Mouse (Mus musculus) midbrain, embryonic 11.5 days (tissue): ENCODE measurements around the gene Olfr324. TPM values are rescaled to one million over a fixed set of nuclear protein-coding genes. Genes with fewer than 3 reads are reported as not detected.

Source experiments
- ATAC-seq: fragments of 200-750 bp; cut with Nextera tagmentation; 2 replicates; pipeline ENCODE4 v1.8.0; 2017; ENCODE audit warnings: moderate TSS enrichment, moderate library complexity; ENCODE audit not compliant: low FRiP score
- DNase-seq: peaks from one replicate; pipeline ENCODE4 v3.0.0; 2015; ENCODE audit warnings: low spot score; ENCODE audit errors: missing footprints
- H3K27ac ChIP-seq: fragments of 300-500 bp; sonication (generic); 2 replicates; pipeline ENCODE4 v1.5.1; 2014; ENCODE audit warnings: low read depth, low read length
- H3K27me3 ChIP-seq: fragments of 300-500 bp; sonication (generic); 2 replicates; pipeline ENCODE4 v1.6.1; 2014; ENCODE audit warnings: mild to moderate bottlenecking, low read length, moderate library complexity, mixed read lengths; ENCODE audit not compliant: control insufficient read depth, insufficient read depth
- H3K36me3 ChIP-seq: fragments of 300-500 bp; sonication (generic); 2 replicates; pipeline ENCODE4 v1.6.1; 2014; ENCODE audit warnings: mild to moderate bottlenecking, low read length, moderate library complexity, mixed read lengths; ENCODE audit not compliant: control insufficient read depth, insufficient read depth
- H3K4me1 ChIP-seq: fragments of 300-500 bp; sonication (generic); 2 replicates; pipeline ENCODE4 v1.6.1; 2014; ENCODE audit warnings: low read length; ENCODE audit not compliant: control insufficient read depth, insufficient read depth
- H3K4me2 ChIP-seq: fragments of 300-500 bp; sonication (generic); 2 replicates; pipeline ENCODE4 v1.6.1; 2014; ENCODE audit warnings: mild to moderate bottlenecking, moderate library complexity
- H3K4me3 ChIP-seq: fragments of 300-500 bp; sonication (generic); 2 replicates; pipeline ENCODE4 v1.5.1; 2014; ENCODE audit warnings: low read depth, low read length
- H3K9ac ChIP-seq: fragments of 300-500 bp; sonication (generic); 2 replicates; pipeline ENCODE4 v1.6.1; 2014; ENCODE audit warnings: low read length
- H3K9me3 ChIP-seq: fragments of 300-500 bp; sonication (generic); 2 replicates; pipeline ENCODE4 v1.6.1; 2016; ENCODE audit warnings: low read length; ENCODE audit not compliant: control insufficient read depth
- WGBS: fragments of 180-500 bp; shearing (Covaris S2); extraction: QIAGEN DNeasy Blood & Tissue Kit; methylation state at CpG from one replicate; pipeline ENCODE4 v1.1.7; 2014; 5-methylcytosine and 5-hydroxymethylcytosine counted together
- polyA plus RNA-seq: library from polyadenylated mRNA; unstranded; fragments of >200 nt; fragmentation: Nextera tagmentation; extraction: Ambion mirVana; gene quantifications from 2 replicates; pipeline ENCODE4 v1.2.1, GENCODE M21; 2014

Olfr324 gene
- polyA plus RNA-seq, 1 experiment from 2014 or later, result not detected

DNA sequence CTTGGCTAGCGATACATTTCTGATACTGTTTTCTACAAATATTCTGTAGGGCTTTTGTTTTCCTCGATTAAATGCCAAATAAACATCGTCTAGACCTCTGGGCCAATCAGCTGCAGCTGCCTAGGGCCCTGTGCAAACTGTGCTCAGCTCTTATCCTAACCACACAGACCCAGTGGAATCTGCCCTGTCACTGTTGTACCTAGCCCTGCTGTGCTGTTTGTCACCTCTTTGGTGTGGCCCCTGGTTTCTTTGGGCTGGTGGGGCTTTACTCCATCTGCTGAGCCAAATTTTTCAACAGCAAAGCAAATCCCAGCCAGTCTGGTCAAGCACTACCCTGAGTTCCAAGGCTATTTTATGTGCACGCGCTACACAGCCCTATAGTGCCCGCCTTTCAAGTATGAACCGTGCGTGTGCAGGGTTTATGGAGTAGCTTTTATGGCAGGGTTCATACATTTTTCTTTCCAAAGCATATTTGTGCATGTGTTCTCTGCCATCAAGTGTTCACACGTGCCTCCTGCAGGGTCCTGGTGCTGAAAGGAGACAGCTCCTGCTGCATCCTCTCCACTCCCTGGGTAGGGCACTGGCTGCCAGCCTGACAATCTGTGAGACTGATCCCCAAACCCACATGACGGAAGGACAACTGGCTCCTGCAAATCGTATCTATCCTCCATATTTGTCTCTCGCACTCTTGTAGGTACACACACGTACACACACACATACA, 46.9 kb downstream of the Olfr324 start:
- Histone ChIP-seq H3K4me3 (no peak overlapping the region), H3K27ac (no peak overlapping the region), H3K36me3 (no peaks in the 10 kb centered on the region), H3K4me1 (peaks cover 5% of the 10 kb centered on the region), H3K9me3 (no peaks in the 10 kb centered on the region), H3K4me2 (no peak overlapping the region), H3K27me3 (peaks cover 3% of the 10 kb centered on the region; the same call in 1 of the 2 replicates), H3K9ac (no peak overlapping the region)
- DNase-seq (no peak), ATAC-seq (no peak)
- whole genome bisulfite sequencing, result 87% methylated on average over 13 of the region's 13 CpGs

DNA sequence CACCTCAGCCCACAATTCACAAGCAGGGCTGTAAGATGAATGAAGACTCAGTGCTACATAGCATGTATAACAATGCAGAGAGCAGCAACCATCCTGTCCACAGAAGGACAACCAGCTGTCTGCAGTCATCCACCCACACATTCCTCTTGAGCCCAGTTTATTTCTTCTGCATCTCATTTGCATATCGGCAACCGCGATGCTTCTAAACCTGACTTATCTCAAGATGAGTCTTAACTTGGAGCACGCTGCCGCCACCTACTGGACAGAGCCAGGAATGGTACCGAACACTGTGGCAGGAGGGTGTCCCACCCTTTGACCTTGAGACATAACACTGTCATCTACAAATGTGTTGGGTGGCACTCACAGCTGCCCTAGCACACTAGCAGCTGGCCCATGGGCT, 48.4 kb downstream of the Olfr324 start:
- Histone ChIP-seq H3K4me3 (no peak overlapping the region), H3K9ac (no peak overlapping the region), H3K27ac (no peak overlapping the region), H3K9me3 (no peaks in the 10 kb centered on the region), H3K27me3 (peaks cover 3% of the 10 kb centered on the region; the same call in 1 of the 2 replicates), H3K36me3 (no peaks in the 10 kb centered on the region), H3K4me2 (no peak overlapping the region), H3K4me1 (peaks cover 5% of the 10 kb centered on the region)
- ATAC-seq (no peak), DNase-seq (no peak)
- WGBS, result 36% methylated on average over 6 of the region's 6 CpGs

Other genes starting within 250 kb of the Olfr324 start
- not detected in 2 replicates for gene Lypd8, start 216.1 kb upstream of the Olfr324 start, polyA plus RNA-seq
- not detected in 2 replicates for gene 1810065E05Rik, start 174.0 kb upstream of the Olfr324 start, polyA plus RNA-seq
- not detected in 2 replicates for gene Gm12253, start 162.6 kb upstream of the Olfr324 start, polyA plus RNA-seq
- gene Lypd9, start 142.2 kb upstream of the Olfr324 start, polyA plus RNA-seq, result not detected in 2 replicates
- not detected in 2 replicates for gene Olfr30, start 132.8 kb upstream of the Olfr324 start, polyA plus RNA-seq
- not detected in 2 replicates for gene Olfr332, start 102.6 kb upstream of the Olfr324 start, polyA plus RNA-seq
- gene Olfr331, start 92.5 kb upstream of the Olfr324 start, polyA plus RNA-seq, result not detected in 2 replicates
- gene Olfr330, start 60.3 kb upstream of the Olfr324 start, polyA plus RNA-seq, result not detected in 2 replicates
- gene Olfr329-ps, start 48.7 kb upstream of the Olfr324 start, polyA plus RNA-seq, result not detected in 2 replicates
- gene Olfr328, start 39.5 kb upstream of the Olfr324 start, polyA plus RNA-seq, result 0.04 TPM in 1 of 2 replicates, not detected in the other
- gene Olfr224, start 24.6 kb upstream of the Olfr324 start, polyA plus RNA-seq, result not detected in 2 replicates
- not detected in 2 replicates for gene Olfr325, start 17.4 kb upstream of the Olfr324 start, polyA plus RNA-seq
- gene 2210407C18Rik, start 21.0 kb downstream of the Olfr324 start, polyA plus RNA-seq, result not detected in 2 replicates
- gene Olfr323, start 35.4 kb downstream of the Olfr324 start, polyA plus RNA-seq, result not detected in 2 replicates
- gene Trim58, start 45.4 kb downstream of the Olfr324 start, polyA plus RNA-seq, result 0.10 and 0.63 TPM in 2 replicates
- gene Olfr322, start 63.7 kb downstream of the Olfr324 start, polyA plus RNA-seq, result 0.07 TPM in 1 of 2 replicates, not detected in the other
- gene Olfr320, start 86.0 kb downstream of the Olfr324 start, polyA plus RNA-seq, result not detected in 2 replicates
- not detected in 2 replicates for gene Olfr319, start 104.0 kb downstream of the Olfr324 start, polyA plus RNA-seq
- gene Olfr318, start 128.9 kb downstream of the Olfr324 start, polyA plus RNA-seq, result not detected in 2 replicates
- gene Olfr317, start 144.1 kb downstream of the Olfr324 start, polyA plus RNA-seq, result 0.04 and 0.15 TPM in 2 replicates
- gene Olfr316, start 157.6 kb downstream of the Olfr324 start, polyA plus RNA-seq, result not detected in 2 replicates
- not detected in 2 replicates for gene Olfr315, start 178.1 kb downstream of the Olfr324 start, polyA plus RNA-seq
- not detected in 2 replicates for gene Olfr314, start 187.8 kb downstream of the Olfr324 start, polyA plus RNA-seq
- gene Fam183b, start 206.8 kb downstream of the Olfr324 start, polyA plus RNA-seq, result 3.6 and 5.4 TPM in 2 replicates
- not detected in 2 replicates for gene Olfr313, start 219.9 kb downstream of the Olfr324 start, polyA plus RNA-seq
- gene Olfr312, start 234.1 kb downstream of the Olfr324 start, polyA plus RNA-seq, result not detected in 2 replicates
- not detected in 2 replicates for gene Olfr311, start 244.1 kb downstream of the Olfr324 start, polyA plus RNA-seq